Mouse (Mus musculus): ENCODE measurements at regions not wholly inside any gene's neighbourhood (a gene's known extent, or its start where the extent isn't known, plus 50 kb on each side); places are given as distances from the start of the nearest gene placed in this dataset.

DNA sequence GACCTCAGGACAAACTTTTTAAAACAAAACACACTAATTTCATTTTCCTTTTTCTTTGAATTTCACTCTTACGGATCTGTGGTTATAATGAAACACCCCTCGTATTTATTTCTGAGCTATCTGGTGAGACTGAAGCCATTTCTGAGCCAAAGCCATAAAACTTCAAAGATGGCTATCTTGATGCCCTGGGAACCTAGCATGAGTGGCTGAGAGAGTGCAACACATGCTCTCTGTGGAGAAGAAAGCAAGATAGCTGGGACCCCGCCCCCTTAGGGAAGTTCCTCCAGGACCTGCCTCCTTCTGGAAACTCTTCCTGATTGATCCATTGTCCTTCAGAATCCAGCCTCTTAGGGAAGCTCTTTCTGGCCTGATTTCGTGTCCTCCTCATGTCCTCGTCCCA lies 57.6 kb upstream of the Myb start:
- H3K4me1 ChIP-seq (ENCODE audit: control insufficient read depth, low read depth, low read length), result peaks cover 18% of the 10 kb centered on the region
- 64% methylated on average over 5 of the region's 5 CpGs for WGBS (ENCODE audit: insufficient replicate concordance)
- no peak for ATAC-seq (ENCODE audit: low read depth)
- H3K27me3 ChIP-seq (ENCODE audit: control insufficient read depth, insufficient read depth, low read depth, low read length), result no peaks in the 10 kb centered on the region
- H3K4me3 ChIP-seq (ENCODE audit: low read depth, low read length), result no peak overlapping the region
- no peak overlapping the region for H3K9ac ChIP-seq (ENCODE audit: low read depth, low read length)
- no peaks in the 10 kb centered on the region for H3K36me3 ChIP-seq (ENCODE audit: control insufficient read depth, insufficient read depth)
- H3K9me3 ChIP-seq (replicated peaks; ENCODE audit: control insufficient read depth, low read length), result no peaks in the 10 kb centered on the region
- no peak overlapping the region for H3K27ac ChIP-seq (ENCODE audit: low read length)
- no peak overlapping the region for H3K4me2 ChIP-seq (ENCODE audit: low read depth, low read length)

DNA sequence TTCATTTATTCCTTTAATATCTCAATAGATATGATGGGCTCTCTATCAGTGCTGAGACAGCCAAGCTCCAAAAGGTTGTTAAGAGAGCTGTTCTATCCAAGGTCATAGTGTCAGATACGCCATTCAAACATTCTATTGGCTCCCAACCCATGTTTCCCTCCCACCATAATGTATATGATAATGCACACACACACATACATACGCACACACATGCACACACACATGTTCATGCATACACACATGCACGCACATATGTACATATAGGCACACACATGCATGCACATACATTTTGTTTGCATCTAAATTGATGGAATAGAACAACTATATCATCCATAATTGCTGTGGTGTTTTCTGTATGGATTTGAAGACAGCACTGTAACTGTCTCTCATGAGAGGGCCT lies 60.0 kb upstream of the Myb start:
- H3K4me2 ChIP-seq (ENCODE audit: low read depth, low read length), result no peak overlapping the region
- no peaks in the 10 kb centered on the region for H3K27me3 ChIP-seq (ENCODE audit: control insufficient read depth, insufficient read depth, low read depth, low read length)
- H3K9me3 ChIP-seq (replicated peaks; ENCODE audit: control insufficient read depth, low read length), result 0 out of 2 replicates have a peak, but pooled peaks cover 2% of the 10 kb centered on the region
- WGBS (ENCODE audit: insufficient replicate concordance), result 68% methylated on average over 3 of the region's 3 CpGs
- no peak overlapping the region for H3K9ac ChIP-seq (ENCODE audit: low read depth, low read length)
- ATAC-seq (ENCODE audit: low read depth), result no peak
- H3K27ac ChIP-seq (ENCODE audit: low read length), result peak overlapping the region; percentile 58
- H3K4me3 ChIP-seq (ENCODE audit: low read depth, low read length), result no peak overlapping the region
- H3K4me1 ChIP-seq (ENCODE audit: control insufficient read depth, low read depth, low read length), result peaks cover 18% of the 10 kb centered on the region
- no peaks in the 10 kb centered on the region for H3K36me3 ChIP-seq (ENCODE audit: control insufficient read depth, insufficient read depth)

DNA sequence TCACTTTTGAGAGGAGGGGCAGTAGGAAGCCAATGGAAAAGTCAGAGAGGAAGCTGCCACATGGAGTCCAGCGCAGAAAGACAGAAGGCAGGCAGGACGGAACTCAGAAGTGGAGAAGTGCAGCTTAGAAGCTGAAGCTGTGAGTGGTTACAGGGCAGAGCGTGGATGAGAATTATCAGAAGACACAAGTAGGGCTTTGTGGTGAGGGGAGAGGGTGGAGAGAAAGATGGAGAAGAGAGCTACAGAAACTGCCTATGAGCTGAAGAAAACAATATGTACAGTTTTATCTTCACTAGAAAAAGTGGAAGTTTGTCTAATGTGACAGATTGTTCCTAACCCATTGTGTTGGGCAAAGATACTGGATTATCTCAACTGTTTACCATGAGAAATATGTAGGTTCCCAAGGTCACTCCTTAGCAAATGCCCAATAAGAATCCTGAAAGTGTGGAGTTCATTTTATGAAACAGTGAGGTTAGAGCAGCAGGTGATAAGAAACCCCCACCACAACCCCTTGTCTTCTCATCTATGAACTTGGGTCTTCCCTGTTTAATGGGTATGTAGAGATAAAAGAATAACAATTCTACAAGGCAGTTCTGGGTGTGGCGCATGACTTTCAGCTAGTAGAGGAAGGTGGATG lies 60.6 kb upstream of the Myb start:
- Histone ChIP-seq H3K4me1 (ENCODE audit: control insufficient read depth, low read depth, low read length) (peaks cover 18% of the 10 kb centered on the region), H3K4me3 (ENCODE audit: low read depth, low read length) (no peak overlapping the region), H3K36me3 (ENCODE audit: control insufficient read depth, insufficient read depth) (no peaks in the 10 kb centered on the region), H3K9me3 (replicated peaks; ENCODE audit: control insufficient read depth, low read length) (0 out of 2 replicates have a peak, but pooled peaks cover 2% of the 10 kb centered on the region), H3K9ac (ENCODE audit: low read depth, low read length) (no peak overlapping the region), H3K27me3 (ENCODE audit: control insufficient read depth, insufficient read depth, low read depth, low read length) (no peaks in the 10 kb centered on the region), H3K4me2 (ENCODE audit: low read depth, low read length) (no peak overlapping the region), H3K27ac (ENCODE audit: low read length) (peak overlapping the region; percentile 58)
- 22% methylated on average over 4 of the region's 4 CpGs for WGBS (ENCODE audit: insufficient replicate concordance)
- peak; percentile 74 for ATAC-seq (ENCODE audit: low read depth)

DNA sequence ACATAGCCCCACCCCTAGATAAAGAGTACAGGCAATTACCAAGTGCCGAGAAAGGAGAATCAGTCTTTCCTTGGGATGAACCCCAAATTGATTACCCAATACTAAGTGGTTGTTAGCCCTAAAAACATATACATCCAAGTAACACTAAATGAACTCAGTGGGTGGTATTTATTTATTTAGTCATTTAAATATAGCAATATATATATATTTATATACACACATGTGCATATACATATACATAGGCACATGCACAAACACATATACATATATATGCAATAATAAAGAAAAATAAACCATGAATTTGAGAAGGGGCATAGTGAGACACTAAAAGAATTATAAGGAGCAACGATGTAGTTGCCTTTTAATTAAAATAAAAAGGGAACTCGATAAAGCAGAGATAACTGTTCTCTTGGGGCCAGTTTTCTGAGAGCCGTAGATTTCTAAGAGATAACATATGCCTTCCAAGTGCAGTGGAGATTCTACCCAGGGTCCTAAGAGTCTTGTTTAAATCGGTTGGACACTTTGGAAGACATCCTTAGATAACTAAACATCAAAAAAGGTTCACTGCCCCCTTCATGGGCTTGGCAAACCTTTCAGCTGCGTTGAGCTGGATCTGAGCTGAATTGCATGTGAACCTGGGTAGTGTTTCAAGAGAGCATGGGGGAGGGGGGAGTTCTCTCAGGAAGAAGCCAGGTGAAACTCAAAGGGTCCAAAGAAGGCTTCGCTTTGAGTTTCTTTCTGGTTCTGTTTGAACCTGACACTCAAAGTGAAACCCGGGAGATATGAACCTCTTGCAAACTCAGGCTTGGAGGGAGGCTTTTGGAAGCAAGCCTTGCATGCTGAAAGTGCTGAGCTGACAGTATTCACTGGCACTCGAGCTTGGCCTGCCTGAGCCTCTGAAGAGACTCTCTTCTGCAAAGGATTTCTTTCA lies 61.6 kb upstream of the Myb start:
- Histone ChIP-seq H3K4me2 (ENCODE audit: low read depth, low read length) (no peak overlapping the region), H3K36me3 (ENCODE audit: control insufficient read depth, insufficient read depth) (no peaks in the 10 kb centered on the region), H3K9me3 (replicated peaks; ENCODE audit: control insufficient read depth, low read length) (0 out of 2 replicates have a peak, but pooled peaks cover 2% of the 10 kb centered on the region), H3K9ac (ENCODE audit: low read depth, low read length) (no peak overlapping the region), H3K27me3 (ENCODE audit: control insufficient read depth, insufficient read depth, low read depth, low read length) (no peaks in the 10 kb centered on the region), H3K27ac (ENCODE audit: low read length) (peak overlapping the region; percentile 14), H3K4me3 (ENCODE audit: low read depth, low read length) (no peak overlapping the region), H3K4me1 (ENCODE audit: control insufficient read depth, low read depth, low read length) (peaks cover 18% of the 10 kb centered on the region)
- ATAC-seq (ENCODE audit: low read depth), result no peak
- WGBS (ENCODE audit: insufficient replicate concordance), result 45% methylated on average over 9 of the region's 9 CpGs

DNA sequence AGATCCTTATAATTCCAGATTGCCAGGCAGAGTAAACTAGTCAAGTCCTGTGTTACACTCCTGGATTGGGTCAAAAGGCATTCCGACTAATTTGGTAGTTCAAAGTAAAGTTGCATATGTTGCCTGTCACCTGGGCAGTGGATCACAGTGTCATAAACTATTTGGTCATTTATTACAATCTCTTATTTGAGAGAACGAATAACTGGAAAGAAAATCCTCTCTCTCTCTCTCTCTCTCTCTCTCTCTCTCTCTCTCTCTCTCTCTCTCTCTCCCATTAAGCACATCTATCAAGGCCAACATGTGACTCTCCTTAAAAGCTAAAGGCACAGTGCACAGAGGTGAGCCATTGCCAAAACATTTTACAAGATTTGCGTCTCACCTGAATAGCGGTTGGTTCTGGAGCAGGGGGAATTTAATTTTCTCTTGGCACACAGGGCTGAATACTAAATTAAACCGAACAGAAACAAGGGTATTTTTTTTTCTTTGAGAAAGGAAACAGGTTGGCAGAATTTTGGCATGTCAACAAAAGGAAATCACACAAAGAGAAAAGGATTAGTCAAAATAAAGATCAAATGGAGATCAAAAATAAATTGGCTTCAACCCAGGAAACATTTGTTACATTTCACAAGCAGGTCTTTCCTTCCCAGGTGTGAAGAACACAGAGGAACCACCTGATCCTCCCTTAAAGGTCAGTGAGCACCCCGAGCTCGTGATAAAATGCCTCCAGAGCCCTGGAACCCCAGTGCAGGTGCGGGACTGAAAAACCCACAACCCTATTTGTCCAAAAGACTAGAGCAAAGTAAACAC lies 62.5 kb upstream of the Myb start:
- no peak overlapping the region for H3K4me2 ChIP-seq (ENCODE audit: low read depth, low read length)
- 0 out of 2 replicates have a peak, but pooled peaks cover 2% of the 10 kb centered on the region for H3K9me3 ChIP-seq (replicated peaks; ENCODE audit: control insufficient read depth, low read length)
- no peaks in the 10 kb centered on the region for H3K36me3 ChIP-seq (ENCODE audit: control insufficient read depth, insufficient read depth)
- 71% methylated on average over 8 of the region's 8 CpGs for WGBS (ENCODE audit: insufficient replicate concordance)
- no peaks in the 10 kb centered on the region for H3K27me3 ChIP-seq (ENCODE audit: control insufficient read depth, insufficient read depth, low read depth, low read length)
- no peak overlapping the region for H3K27ac ChIP-seq (ENCODE audit: low read length)
- no peak for ATAC-seq (ENCODE audit: low read depth)
- no peak overlapping the region for H3K4me3 ChIP-seq (ENCODE audit: low read depth, low read length)
- peaks cover 21% of the 10 kb centered on the region for H3K4me1 ChIP-seq (ENCODE audit: control insufficient read depth, low read depth, low read length)
- H3K9ac ChIP-seq (ENCODE audit: low read depth, low read length), result no peak overlapping the region

DNA sequence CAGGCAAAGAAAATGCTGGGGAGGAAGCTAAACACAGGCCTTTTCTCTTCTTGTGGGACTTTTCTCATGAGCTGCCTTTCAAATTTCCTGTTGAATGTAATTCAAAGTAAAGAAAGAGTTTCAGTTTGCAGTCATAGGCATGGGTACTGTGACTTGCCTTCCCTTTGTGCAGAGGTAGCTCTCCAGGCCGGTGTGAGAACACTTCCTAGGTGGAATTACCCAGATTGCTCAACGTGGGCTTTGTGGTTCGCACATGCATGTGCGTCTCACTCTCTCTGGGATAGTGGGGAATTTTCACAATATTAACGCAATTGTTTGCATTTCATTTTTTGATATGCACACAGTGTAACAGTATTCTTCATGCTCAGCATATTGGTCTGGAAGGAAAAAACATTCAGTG lies 63.4 kb upstream of the Myb start:
- ATAC-seq (ENCODE audit: low read depth), result no peak
- H3K36me3 ChIP-seq (ENCODE audit: control insufficient read depth, insufficient read depth), result no peaks in the 10 kb centered on the region
- peaks cover 28% of the 10 kb centered on the region for H3K4me1 ChIP-seq (ENCODE audit: control insufficient read depth, low read depth, low read length)
- H3K9ac ChIP-seq (ENCODE audit: low read depth, low read length), result no peak overlapping the region
- 83% methylated on average over 5 of the region's 5 CpGs for WGBS (ENCODE audit: insufficient replicate concordance)
- no peak overlapping the region for H3K4me2 ChIP-seq (ENCODE audit: low read depth, low read length)
- H3K27ac ChIP-seq (ENCODE audit: low read length), result no peak overlapping the region
- 0 out of 2 replicates have a peak, but pooled peaks cover 2% of the 10 kb centered on the region for H3K9me3 ChIP-seq (replicated peaks; ENCODE audit: control insufficient read depth, low read length)
- H3K4me3 ChIP-seq (ENCODE audit: low read depth, low read length), result no peak overlapping the region
- no peaks in the 10 kb centered on the region for H3K27me3 ChIP-seq (ENCODE audit: control insufficient read depth, insufficient read depth, low read depth, low read length)

DNA sequence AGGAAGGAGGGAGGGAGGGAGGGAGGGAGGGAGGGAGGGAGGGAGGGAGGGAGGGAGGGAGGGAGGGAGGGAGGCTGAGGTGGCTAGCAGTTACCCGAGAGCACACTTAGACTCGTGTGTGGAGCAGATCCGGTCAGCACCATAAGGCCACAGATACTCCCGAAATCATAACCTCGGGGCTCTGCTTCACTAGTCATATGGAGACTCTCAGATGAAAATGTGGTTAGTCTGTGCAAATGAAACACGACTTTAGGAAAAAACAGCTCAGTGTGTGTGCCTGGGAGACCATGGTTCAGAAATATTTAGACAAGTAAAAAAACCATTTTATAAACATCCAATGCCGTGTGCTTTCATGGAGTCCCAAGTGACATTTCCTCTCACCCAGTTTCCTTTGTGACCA lies 65.4 kb upstream of the Myb start:
- H3K27me3 ChIP-seq (ENCODE audit: control insufficient read depth, insufficient read depth, low read depth, low read length), result no peaks in the 10 kb centered on the region
- H3K27ac ChIP-seq (ENCODE audit: low read length), result no peak overlapping the region
- no peaks in the 10 kb centered on the region for H3K36me3 ChIP-seq (ENCODE audit: control insufficient read depth, insufficient read depth)
- H3K9me3 ChIP-seq (replicated peaks; ENCODE audit: control insufficient read depth, low read length), result 0 out of 2 replicates have a peak, but pooled peaks cover 2% of the 10 kb centered on the region
- no peak overlapping the region for H3K4me2 ChIP-seq (ENCODE audit: low read depth, low read length)
- peaks cover 23% of the 10 kb centered on the region for H3K4me1 ChIP-seq (ENCODE audit: control insufficient read depth, low read depth, low read length)
- no peak overlapping the region for H3K9ac ChIP-seq (ENCODE audit: low read depth, low read length)
- 61% methylated on average over 7 of the region's 7 CpGs for WGBS (ENCODE audit: insufficient replicate concordance)
- no peak overlapping the region for H3K4me3 ChIP-seq (ENCODE audit: low read depth, low read length)
- no peak for ATAC-seq (ENCODE audit: low read depth)

DNA sequence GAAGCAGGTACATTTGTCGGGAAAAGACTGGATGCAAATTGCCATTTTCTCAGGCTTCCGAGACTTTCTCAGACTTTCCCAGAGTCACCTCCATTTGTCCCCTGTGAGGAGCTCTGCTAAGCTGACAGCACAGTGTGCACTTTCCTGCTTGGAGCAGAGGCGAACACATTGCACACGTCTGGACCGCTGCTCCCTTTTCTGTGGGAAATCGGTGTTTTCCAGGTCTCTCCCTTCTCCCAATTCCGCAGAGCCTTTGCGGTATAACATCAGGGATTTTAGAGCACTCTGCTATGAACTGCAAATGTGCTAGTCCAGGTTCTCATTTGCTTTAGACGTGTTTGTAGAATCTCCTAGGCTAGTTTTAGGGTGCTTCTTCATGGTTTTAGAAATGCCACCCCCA lies 67.0 kb upstream of the Myb start:
- Histone ChIP-seq H3K27me3 (ENCODE audit: control insufficient read depth, insufficient read depth, low read depth, low read length) (no peaks in the 10 kb centered on the region), H3K4me2 (ENCODE audit: low read depth, low read length) (no peak overlapping the region), H3K9ac (ENCODE audit: low read depth, low read length) (no peak overlapping the region), H3K27ac (ENCODE audit: low read length) (no peak overlapping the region), H3K4me1 (ENCODE audit: control insufficient read depth, low read depth, low read length) (peaks cover 12% of the 10 kb centered on the region), H3K9me3 (replicated peaks; ENCODE audit: control insufficient read depth, low read length) (0 out of 2 replicates have a peak, but pooled peaks cover 2% of the 10 kb centered on the region), H3K36me3 (ENCODE audit: control insufficient read depth, insufficient read depth) (no peaks in the 10 kb centered on the region), H3K4me3 (ENCODE audit: low read depth, low read length) (no peak overlapping the region)
- no peak for ATAC-seq (ENCODE audit: low read depth)
- 72% methylated on average over 9 of the region's 9 CpGs for WGBS (ENCODE audit: insufficient replicate concordance)
